Mouse (Mus musculus) common myeloid progenitor, adult 5-6 weeks (primary cell): Measurements from ENCODE around the gene Bcor. TPM values are rescaled to one million over a fixed set of nuclear protein-coding genes. Genes with fewer than 3 reads are reported as not detected.

ENCODE experiments used
- ATAC-seq: replicated peaks from 2 replicates; pipeline ENCODE4 v1.8.0; 2016; ENCODE audit warnings: low read depth, mild to moderate bottlenecking, moderate TSS enrichment, inconsistent platforms; ENCODE audit not compliant: poor library complexity, severe bottlenecking
- total RNA-seq: library from RNA; stranded (forward); fragments of 200-1000, 187-1606 nt; gene quantifications from 2 replicates; pipeline ENCODE4 v1.2.3, GENCODE M21; 2017

The Bcor gene
- total RNA-seq, 1 experiment from 2014 or later = 45.0 TPM

DNA sequence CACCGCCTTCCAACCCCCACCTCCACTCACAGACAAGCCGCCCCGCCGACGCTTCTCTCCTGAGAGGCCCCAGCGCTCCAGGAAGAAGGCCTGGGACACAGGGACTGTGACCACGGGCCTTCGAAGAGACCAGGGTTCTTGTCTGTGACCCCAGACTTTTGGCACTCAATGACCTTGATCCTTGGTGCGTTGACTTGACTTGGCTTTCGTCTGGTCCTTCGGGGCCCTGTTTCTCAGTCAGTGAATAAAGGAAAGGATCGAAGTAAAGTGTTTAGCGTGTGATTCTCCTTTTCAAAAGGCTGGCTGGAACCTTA lies 71.2 kb downstream of the Bcor start:
- ATAC-seq = no peak

DNA sequence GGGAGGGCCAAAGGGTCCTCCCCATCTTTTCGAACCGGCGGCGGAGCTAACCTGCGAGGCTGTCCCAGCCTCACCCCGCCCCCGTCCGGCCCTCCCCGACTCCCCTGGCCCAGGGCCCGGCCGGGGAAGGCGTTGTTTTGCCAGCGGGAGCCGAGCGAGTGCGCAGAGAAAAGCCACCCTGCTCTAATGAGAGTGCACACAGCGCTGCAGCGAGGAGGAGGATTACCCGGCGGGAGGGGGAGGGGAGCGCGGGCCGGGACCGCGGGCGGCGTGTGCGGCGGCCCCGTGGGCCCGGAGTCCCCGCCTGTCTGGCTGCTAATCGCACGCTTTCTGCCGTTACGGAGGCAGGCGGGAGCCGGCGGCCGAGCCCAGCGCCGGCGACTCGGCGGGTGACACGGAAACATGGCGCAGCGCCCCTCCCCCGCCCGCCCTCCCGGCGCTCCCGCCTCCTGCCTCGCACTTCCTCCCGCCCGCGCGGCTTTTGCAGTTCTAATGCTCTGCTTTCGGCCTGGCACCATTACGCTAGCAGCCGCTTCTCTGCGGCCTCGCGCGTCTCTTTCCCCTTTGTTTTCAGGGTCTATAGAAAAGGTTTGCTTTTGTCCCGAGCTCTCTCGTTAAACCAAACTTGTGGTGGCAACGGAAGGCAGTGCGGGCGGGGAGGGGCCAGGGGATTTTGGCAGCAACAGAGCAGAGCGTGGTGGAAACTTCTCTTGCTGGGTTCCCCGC lies 71.7 kb downstream of the Bcor start:
- peak; percentile 27; the same call in 1 of the 2 replicates for ATAC-seq

DNA sequence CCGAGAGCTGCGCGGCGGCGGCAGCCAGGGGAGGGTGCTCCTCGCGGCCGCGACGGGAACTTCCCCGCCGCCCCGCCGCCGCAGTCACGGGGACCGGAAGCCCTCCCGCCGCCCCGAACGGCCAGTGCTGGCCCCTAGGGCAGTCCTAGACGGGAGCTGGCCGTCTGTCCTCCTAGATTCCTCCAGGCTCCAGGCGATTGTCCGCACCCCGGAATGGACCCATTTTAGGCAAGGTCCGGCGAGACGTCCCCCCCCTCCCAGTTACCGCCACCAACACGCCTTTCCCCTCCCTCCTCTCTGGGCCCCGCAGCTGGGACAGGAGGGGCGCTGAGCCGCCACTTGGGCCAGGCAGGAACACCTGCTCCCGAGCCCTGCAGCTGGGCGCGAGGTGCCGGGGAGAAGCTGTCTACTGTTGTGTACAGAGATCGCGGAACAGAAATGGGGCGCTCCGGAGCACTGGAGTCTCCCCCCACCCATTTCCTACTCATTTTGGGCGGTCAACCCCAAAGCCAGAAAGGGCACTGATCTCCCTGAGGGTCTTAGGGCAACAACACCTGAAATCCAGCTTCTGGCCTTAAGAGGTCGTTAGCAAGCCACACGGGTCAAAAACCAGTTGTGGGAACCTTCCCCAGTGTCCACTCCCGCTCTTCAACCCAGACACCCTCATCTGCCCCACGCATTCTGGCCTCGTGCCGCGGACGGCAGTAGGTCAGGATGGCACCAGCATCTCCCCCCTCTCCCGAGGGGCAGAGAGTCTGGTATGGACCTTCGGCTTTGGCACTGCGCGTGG lies 72.4 kb downstream of the Bcor start:
- no peak for ATAC-seq

DNA sequence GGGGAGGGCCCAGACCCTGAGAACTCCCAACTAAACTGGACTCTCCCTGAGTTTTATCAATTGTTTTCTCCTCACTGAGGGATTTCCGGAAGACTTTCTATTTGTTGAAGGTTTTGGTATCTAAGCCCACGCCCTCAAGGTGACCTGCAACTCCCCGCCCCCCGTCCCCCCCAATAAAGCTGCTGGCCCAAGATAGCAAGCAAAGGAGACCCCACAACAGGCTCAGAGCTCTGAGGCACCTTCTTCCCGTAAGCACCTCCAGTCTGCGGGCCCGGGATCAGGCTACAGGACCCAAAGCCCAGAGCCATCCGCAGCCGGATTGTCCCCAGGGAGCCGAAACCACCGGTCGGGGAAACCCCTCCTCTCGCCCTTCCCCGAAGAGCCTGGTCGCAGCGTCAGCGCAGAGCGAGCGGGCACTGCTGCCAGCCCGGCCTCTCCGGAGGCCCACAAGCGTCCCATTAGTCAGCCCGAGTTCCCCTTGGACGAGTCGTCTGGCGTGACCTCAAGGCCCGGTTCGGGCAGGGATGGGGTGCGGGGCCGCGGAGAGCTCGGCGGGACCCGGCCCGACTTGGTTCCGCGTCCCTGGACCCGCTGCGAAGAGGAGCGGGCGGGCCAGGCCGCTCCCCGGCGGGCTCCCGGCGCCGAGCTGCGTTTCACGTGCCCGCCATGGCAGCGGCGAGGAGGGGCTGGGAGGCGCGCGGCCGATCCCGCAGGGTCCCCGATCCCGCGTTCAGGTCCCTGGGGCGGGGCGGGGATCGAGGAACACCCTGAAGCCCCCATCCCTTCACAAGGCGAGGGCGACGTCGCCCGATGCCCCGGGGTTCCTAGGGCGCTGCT lies 73.3 kb downstream of the Bcor start:
- ATAC-seq = 0 out of 2 replicates have a peak, but pooled peaks have one; percentile 8

DNA sequence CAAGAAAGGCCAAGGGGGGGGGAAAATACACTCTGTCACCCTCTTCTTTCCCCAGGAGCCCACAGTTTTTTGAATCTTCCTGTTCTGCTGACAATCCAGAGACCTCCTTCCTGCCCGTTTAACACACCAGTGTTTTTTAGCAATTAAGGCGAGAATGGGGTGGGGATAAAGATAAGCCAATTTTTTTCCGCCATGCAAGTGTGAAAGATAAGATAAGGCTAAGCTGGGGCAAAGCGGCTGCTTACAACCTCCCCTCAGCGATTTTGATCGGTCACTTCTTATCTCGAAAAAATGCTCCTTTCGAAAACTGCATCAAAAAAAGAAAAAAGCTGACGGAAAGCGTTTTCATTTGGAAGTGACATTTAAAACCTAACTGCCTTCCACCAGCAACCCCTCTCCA lies 74.2 kb downstream of the Bcor start:
- no peak for ATAC-seq

DNA sequence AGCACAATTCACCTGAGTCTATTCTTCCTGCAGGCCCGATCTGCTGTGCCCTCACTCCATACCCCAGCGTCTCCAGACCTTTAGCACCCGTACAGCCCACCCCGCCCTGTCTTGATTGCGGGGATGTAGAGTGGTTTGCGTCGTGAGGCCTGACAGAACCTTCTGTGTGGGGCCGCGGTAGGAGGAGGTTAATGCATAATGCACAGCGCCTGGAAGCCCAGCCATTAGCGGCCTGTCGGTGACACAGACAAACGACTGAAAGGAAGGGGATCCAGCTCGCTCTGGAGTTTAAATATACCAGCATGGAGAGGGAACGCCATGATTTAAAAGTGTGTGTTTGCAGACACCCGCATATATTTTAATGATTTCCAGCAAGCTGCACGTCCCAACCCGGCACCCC lies 74.9 kb downstream of the Bcor start:
- no peak for ATAC-seq

DNA sequence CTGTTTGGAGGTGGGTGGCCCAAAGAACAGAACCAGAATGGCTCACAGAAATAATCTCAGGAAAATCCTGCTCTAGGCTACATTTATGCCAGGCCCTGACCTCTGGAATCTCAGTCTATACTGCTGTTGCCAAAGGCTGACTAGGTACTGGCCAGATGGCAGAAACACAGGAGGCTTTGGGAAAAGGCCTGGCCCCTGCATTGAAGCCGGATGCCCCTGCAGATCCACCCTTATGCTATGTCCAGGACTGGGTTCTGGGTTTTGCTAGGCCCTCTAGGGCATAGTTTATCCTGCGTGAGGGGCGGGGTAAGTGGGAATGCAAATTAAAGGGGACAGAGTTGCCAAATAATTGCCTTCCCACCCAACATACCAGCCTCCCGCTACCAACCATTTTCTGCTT lies 75.5 kb downstream of the Bcor start:
- no peak for ATAC-seq

DNA sequence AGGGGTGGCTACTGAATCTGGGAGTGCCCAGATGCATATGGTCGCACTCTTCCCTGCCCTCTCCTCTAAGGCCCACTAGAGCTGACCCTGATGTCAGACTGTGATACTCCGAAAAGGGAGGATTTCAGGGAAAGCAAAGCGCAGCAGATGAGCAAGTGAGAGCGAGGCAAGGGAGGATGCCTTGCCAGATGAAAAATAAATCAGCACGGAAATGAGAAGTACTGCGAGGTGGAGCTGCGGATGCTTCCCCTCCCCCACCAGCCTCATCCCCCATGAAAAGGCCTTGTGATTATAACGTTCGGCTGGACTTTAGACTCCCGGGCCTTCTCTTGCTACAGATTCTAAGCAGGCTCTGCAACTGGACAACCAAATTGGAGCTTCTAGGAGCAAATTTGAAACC lies 76.5 kb downstream of the Bcor start:
- ATAC-seq = no peak

DNA sequence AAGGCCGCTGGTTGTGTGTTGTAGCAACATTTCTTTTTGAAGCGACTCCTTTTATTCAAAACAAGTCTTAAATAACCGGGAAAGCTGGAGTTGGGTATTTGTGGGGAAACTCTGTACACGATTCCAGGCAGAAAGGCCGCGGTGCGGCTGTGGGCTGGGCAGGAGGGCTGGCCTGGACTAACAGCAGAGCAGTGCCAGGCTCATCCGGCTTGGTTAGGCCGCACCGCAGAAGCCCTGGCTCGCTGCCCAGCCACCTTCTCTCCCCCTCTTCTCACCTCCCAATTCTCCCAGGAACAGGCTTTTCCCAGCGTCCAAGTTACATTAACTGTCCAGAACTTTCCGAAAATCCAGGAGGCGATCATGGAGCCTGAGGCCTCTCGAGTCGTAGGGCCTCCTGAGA lies 77.4 kb downstream of the Bcor start:
- ATAC-seq = peak; percentile 33

DNA sequence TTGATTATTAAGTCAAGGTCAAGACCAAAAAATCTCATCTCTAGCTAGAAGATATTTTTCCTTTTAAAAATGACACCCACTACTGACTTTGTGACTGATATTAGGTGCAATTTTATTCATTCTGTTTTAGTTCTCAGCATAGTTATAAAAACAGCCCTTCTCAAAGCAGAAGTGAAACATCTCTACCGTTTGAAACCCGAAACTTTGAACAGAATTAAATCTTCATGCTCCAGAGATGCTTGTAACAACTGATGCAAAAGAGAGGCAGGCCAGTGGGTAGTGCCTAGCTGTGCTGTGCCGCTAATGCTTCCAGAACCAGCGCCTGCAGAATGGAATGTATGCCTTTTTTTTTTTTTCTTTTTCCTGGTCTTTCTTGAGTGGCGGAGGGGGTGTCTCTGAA lies 78.0 kb downstream of the Bcor start:
- ATAC-seq = no peak

DNA sequence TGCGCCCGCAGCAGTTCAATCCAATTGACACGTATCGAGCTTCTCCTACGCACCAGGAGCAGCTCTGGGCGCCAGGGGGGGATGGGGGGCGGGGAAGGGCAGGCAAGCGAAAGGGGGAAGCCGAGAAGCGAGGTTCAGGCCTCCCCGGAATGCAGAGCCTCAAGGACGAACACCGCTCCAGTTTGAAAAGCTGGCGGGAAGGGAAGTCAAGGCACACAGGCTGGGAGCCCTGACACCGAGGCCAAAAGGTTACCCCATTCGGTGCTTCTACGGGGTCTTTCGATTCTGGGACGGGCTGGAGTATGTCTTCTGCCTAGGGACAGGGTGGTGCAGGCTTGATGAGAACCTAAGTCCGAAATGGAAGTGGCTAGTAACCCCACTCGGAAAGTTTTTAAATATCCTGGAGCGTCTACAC lies 78.4 kb downstream of the Bcor start:
- ATAC-seq = no peak

DNA sequence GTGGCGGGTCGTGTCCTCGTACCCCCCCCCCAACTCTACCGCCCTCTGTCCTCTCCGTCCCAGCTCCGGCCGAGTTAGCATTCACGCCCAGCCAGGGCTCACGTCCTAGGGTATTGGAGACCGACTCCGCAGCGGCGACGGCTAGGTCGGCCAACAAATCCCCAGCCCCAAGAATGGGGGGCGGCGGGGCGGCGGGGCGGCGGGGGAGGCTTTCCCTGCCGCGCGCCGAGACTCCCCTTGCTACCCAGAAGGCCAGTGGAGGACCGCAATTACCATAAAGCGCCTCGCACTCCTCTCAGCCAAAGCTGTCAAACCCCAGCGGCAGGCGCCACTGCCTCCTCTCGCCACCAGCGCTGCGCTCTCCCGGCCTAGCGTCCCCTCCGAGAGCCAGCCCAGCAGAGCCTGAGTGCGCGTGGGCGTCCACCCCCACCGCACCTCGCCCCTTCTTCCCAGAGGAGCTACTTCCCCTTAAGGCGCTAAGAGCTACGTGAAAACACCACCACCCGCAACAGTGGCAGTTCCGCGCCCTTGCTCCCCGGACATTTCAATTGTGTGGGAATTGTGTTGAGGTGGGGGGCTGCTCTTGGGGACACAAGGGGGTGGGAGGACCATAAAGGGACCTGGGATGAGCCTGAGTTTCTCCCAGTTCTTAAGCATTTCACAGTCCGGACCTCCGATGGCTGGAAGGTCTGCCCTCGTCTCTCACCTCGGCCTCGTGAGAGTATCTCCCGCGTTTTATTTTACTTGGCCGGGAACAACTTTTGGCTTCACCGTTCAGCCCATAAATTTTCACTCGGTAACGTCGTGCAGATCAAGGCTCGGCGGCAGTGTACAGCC lies 79.0 kb downstream of the Bcor start:
- peak; percentile 40 for ATAC-seq

DNA sequence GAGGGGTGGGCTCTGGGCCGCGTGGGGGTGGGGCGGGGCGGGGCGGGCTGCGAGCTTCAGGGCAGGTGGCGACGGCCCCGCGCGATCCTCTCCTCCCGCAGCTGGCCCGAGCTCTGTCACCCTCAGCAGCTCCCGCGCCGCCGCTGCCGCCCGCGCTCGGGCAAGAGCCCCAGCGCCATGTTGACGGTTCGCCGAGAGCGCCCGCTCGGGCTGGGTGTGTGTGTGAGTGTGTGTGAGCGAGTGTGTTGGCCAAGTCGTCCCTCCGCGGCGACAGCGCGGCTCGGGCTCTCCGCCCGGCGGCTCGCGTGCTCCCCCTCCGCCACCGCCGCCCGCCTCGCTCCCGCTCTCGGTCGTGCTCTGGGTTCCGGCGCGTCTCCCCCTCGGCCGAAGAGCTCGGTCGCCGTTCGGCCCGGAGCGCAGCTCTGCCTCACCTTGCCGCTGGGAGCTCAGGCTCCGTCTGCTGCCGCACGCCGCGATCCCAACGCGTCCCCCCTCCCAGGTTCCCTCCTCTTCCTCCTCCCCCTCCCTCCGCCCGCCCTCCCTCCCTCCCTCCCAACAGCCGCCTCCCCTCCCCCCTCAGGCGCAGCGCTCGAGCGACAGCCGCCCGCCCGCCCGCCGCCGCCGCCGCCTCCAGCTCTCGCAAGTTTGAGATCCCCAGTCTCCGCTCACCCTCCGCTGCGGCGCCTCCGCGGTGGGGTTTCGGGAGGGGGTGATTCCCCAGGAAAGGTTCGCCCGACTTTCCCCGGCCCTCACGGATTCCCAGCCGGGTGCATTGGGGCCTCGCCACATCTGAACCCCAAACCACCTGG lies 79.9 kb downstream of the Bcor start:
- ATAC-seq = peak; percentile 19; the same call in 1 of the 2 replicates

DNA sequence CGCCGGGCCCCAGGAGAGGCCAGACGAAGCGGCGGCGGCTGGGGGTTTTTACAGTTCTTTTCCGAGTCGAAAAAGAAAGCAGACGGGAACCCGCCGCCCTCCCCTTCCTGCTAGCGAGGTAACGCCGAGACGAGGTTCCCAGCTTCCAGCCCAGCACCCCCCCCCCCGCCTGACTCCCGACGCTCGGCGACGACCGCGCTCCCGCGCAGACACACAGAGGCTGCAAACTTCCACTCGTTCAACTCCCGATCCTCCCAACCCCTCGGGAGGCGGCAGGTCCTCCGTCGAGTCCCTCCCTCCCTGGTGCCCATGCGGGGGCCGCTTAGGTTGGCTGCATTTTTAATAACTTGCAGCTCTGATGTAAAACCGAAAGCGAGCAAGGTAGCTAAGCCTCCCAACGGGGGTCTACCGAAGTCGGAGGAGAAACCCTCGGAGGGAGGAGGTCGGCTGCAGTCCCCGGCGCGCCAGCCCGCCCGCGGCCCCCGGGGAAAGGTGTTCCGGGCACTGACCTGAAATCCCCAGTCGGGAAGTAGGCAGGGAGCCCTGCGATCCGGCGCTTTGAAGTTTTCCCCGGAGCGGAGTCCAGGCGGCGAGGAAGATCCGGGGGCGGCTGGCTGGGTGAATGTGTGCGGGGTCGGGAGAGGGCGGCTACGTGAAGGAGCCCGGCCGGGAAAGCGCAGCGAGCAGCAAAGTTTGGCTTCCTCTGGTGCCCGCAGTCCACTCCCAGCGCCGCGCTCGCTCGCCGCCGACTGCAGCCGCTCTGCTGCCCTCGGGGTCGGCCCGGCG lies 80.7 kb downstream of the Bcor start:
- ATAC-seq = no peak

DNA sequence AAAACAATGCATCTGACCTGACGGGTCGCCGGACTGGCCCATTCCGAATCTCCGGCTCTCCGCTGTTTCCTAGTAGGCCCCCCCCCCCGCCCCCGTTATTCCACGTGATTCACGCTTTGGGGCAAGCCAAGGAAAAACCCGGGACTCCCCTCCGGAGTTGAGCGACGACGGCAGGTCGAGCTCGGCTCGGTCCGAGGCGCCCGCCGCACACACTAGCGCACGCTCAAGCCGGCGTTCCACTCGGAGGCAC lies 81.2 kb downstream of the Bcor start:
- no peak for ATAC-seq

DNA sequence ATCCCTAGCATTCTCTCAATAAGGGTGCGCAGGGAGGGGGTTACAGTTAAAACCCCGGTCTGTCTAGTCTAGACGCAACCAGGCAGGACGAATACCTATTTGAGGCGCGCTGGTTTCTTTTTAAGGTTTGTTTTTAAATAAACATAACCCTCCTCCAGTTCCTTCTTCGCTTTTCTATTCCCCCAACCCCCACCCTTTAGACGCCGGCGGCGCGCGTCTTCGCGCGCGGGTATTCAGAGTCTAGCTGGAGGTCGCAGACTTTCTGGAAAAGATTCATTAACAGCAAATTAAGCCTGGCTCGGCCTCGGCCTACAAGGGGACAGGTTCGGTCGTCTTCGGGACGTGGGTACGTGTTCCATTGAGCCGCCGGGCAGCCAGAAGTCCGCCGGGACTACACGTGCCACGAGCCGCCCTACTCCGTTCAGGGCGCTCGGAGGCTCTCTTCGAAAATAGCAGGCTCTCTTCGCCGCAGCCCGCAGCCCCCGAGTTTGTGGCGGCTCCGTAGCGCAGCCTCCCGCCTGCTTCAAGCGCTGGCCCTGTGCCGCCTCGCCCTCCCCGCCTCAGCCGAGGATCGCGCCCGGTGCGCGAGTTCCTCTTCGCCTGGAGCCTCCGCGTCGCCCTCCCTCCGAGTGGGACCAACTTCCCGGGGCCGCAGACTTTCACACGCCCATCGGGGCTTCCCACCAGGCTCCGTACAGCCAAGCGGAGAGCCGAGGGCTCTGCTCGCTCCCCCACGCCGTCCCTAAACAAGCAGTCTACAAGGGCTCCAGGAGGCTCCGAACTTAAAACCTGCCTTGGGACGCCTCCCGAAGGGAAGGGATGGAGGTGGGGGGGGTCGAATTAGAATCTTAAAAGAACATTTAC lies 81.7 kb downstream of the Bcor start:
- peak; percentile 15; the same call in 1 of the 2 replicates for ATAC-seq

DNA sequence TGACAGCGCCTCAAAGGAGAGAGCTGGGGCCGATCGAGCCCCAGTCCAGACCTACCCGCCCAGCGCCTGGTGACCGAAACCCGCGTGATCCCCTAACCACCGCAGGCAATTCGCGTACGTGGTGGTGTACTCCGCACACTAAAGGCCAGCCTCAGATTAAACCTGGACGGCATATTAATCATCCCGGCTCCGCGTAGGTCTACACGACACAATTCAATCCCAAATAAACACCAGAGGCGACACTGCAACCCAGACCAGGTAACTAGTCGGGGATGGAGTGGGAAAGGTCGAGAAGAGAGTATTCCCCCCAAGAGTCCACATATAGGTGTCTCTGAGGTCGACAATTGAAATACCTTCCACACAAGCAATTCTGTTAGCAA lies 82.6 kb downstream of the Bcor start:
- no peak for ATAC-seq
